Mouse (Mus musculus): ENCODE data around the gene Cd70.

Gene Cd70

DNA sequence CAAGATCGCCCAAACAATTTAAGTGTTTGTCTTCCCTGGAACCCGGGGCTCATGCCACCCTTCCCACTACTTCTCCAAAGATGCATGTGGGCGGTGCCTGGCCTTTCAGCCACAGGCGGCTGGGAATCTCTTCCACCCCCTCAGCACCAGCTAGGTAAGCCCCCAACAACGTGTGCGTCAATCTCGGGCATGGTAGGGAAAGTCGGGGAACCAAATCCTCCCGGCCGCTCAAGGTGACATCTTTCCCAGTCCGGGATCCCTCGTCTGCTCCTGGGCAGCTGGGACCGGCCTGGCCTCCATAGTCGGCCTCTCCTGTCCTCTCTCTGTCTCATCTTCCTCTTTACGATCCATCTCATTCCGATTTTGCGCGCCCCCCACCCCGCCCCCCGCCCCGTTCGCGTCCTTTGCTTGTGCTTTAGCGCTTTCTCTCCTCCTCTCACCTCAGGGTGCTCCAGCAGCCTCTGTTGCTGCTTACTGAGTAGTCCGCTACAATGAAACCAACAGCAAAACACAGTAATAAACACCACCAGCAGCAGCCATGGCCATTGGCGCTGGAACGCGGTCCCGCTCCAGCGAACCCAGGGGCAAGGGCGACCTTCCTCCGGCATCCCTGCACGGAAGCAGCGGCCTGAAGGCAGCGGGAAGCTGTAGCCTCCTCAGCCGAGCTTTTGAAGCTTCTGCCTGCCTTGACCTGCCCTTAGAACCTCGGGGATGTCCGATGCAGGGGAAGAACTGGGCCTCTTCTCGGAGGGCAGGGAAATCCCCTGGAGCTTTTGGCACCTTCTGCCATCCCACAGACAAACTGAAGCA is at the start of gene Cd70:
Gene Cd70, minus strand, starts transcription at position 784 of the 810 bp plus-strand sequence.
- in situ Hi-C loops (cut with MseI, MboI): no loop called here

DNA sequence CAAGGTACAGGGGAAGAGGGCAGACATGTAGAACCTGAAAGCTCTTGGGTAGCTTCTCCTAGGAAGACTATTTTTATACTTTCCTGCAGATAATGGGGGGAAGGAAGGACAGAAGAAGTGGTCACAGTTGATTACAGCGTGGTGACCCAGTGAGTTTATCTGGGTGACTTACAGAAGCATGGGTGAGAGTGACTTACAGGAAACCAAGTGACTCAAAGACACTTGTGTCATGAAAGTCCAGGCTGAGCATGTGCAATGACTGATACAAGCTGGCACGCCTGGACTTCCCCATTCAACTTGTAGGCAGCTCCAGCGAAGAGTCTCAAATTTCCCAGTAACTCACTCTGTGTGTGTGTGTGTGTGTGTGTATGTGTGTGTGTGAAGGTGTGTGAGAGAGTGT is 48.7 kb upstream of the Cd70 start:
- in situ Hi-C loops (cut with MseI, MboI): no loop called here

DNA sequence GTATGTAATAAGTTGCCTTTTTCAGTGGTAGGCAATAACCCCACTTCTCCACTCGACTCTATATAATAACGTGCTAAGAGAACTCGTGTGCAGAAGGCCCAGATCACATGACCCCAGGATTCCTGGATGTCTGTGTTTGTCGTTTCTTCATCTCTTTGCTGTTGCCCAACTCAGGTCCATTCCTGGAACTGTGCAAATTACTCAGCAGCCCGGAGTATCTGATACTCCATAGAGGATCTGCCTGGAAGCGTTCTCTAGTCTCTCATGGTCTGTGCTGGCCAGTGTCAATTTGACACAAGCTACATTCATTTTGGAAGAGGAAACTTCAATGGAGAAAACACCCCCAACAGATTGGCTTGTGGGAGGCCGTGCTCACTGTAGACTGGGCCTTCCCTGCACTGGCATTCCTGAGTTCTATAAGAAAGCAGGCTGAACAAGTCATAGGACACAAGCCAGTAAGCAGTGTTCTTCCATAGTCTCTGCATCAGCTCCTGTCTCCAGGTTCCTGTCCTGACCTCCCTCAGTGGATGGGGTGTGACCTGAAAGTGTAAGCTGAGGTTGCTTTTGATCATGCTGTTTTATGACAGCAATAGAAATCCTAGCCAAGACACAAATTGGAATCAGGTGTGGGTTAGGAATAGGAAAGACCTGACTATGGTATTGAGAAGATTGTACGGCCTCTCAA is 45.9 kb upstream of the Cd70 start:
- in situ Hi-C loops (cut with MseI, MboI): no loop called here

DNA sequence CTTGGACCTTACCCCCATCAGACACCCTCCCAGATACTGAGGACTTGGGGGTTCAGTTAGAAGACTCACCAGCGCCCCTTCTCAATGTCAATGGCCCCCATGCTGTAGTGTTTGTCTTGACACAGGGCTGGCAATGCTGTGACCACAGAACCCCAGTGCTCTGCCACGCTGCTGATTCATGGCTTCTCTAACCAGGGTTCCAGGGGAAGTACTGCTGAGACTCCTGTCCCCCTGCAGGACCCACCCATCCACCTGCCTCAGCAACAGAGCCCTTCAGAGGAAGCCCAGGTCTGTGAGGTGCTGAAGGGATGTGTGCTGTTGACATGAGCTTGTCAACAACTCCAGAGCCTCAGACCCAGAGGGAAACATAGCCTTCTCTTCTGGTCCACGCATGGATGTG is 45.2 kb upstream of the Cd70 start:
- in situ Hi-C loops (cut with MseI, MboI): no loop called here

DNA sequence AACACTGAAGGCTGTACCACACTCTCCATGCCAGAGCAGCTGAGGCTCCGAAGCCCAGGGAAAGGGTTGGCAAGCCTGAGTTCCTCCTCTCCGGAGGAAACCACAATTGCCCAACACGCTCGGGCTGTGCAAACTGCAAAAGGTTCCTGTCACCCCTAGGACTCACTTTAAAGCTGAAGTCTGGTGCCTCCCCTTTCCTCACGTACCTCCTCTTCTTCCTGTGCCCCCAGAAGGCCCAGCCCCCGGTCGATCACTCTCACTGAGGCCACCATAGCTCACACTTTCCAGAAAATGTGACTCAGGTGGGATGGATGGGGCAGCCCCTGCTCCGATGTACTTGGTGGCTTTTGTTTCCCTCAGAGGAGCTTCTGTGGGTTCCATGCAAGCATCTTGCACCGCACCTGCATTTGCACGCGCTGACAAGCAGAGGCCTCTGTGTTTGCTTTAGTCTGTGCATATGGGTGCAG is 44.5 kb upstream of the Cd70 start, which contains the start of gene Tnfsf14:
Gene Tnfsf14, minus strand, starts transcription at position 137 of the 467 bp plus-strand sequence.
- in situ Hi-C loops (cut with MseI, MboI): no loop called here

DNA sequence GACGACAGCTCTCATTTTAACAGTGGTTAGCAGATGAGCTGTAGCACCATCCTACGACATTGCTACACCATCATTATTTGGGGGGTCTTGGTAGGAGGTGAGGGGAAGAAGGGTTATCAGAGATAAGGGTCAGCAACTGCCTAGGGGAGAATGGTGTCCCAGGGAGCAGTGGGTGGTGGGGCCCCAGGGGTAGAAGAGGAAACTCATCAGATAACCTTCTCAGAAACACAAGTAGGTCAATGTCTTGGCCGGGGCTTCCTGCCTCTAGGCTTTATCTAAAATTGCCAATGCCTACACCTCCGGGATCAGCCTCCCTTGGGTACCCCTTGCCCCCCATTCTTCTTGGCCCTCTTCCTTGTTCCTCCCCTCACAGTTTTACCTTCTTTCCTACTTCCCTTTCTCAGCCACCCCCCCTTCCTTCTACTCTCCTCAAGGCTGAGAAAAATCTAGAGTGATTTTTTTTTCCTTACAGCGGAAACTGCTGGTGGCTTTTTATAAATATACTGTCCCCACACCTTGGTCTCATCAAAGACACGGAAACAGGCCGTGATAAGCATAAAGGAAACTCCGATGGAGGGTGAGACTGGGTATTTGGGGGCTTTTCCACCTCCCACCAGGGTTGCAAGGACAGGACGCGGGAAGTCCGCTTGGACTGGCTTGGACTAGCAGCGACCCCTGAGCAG is 39.1 kb upstream of the Cd70 start:
- in situ Hi-C loops (cut with MseI, MboI): no loop called here

DNA sequence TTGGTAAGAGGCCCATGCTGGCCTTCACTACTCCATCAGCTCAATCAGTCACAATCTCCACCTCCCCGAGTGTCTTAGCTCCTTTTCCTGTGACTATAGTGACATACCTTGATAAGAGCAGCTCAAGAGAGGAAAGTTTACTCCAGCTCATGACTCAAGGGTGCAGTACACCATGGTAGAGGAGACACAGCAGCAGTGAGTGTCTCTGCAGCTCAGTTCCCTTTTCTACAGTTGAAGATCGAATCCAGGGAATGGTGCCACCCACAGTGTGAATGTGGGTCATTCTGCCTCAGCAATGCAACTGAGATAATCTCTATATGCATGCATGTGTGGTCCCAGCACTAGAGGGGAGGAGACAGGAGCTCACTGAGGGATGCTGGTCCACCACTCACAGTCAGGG is 36.1 kb upstream of the Cd70 start:
- in situ Hi-C loops (cut with MseI, MboI): no loop called here

DNA sequence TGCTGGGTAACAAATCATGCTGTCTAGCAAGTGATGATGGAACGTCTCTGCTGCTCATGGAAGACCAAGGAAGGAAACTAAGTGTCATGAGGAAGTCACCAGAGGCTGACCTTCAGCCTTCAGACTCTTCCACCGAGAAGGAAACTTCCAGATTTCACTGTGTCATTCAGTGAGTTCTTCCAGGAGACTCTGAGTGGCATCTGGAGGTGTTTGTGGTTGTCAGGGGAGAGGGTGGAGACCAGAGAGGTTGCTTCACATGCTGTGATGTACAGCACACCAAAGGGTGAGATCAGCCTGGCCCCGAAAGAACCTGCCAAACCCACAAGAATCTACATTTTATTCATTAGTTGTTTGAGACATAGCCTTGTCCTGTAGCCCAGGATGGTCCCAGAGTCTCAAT is 33.3 kb upstream of the Cd70 start:
- in situ Hi-C loops (cut with MseI, MboI): no loop called here

DNA sequence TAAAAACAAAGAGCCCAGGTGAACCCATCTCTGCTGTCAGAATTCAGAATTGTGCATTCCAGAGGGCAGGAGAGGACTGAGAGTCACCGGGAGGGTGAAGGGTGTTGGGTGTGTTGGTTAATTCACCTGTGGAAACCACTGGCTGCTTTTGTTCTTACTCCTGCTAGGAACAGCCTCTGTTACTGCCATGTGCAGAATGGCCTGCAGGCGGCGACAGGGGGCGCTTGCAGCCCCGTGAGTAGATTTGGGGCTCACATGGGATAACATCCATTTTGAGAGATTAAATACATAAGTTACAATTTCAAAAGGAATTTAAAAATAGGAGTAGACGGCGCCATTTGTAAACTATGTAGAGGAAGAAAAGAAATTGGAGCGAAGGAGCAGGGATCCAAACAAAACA is 30.8 kb upstream of the Cd70 start:
- in situ Hi-C loops (cut with MseI, MboI): no loop called here

DNA sequence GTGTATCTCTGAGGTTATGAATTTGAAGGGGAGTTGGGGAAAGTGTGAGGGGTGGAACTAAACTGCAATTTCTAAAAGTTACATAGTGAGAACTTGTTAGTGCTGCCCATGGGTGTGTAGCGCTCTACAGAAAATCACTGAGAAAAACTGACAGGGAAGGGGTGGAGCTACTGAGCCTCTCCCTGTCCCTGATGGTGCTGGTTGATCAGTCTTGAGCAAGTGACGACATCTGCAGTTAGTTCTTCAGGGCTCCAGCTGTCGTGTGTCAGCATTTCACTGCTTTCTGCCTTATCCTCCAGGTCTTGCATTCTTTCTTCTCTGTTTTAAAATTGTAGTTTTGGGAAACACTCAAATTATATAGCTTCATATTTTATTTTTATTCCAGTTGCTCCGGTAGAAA is 23.8 kb upstream of the Cd70 start:
- in situ Hi-C loops (cut with MseI, MboI): no loop called here

DNA sequence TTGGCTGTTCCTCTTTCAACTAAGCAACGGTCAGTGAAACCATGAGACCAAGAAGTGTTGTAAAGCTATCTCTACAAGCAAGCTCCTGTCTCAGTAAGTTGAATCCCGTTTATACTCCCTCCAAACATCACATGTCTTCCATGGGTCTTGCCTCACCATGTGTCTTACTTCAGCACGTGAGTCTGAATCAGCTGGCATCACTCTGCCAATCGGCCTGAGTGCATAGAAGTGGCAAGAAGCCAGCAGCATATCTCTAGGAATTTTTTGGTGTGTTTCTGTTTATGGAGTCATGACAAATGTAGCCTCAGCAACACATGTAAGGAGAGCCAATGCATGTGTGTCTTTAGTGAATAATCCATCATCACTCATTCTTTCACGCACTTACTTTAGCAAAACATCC is 22.8 kb upstream of the Cd70 start:
- in situ Hi-C loops (cut with MseI, MboI): no loop called here

DNA sequence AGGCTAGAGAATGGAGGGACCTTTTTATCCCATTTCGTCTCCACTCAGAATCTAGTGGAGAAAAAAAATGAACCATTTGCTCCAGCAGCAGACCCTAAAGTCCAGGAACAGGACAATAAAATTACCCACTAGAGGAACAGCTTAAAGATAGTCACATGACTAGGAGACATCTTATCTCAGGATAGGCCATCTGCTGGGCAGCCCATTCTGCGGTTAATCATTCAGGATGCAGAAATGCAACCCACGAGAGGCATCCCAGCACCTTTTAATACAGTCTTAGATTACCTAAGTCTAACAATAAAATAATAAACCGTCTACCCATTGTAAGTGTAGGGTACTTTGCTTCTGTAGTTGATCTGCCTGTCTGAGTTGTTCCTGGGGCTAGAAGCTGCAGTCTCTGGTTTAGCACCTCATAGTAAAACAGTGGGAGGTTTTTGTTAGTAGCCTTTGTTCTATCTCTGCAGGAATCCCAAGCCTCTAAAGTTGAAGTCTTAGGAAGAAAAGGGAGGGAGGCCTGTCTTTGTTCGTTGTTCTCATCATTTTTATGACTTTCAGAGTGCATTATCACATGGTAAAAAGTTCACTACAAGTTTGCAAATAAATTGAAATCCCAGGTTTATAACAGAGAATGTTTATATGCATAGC is 21.2 kb upstream of the Cd70 start:
- in situ Hi-C loops (cut with MseI, MboI): no loop called here

DNA sequence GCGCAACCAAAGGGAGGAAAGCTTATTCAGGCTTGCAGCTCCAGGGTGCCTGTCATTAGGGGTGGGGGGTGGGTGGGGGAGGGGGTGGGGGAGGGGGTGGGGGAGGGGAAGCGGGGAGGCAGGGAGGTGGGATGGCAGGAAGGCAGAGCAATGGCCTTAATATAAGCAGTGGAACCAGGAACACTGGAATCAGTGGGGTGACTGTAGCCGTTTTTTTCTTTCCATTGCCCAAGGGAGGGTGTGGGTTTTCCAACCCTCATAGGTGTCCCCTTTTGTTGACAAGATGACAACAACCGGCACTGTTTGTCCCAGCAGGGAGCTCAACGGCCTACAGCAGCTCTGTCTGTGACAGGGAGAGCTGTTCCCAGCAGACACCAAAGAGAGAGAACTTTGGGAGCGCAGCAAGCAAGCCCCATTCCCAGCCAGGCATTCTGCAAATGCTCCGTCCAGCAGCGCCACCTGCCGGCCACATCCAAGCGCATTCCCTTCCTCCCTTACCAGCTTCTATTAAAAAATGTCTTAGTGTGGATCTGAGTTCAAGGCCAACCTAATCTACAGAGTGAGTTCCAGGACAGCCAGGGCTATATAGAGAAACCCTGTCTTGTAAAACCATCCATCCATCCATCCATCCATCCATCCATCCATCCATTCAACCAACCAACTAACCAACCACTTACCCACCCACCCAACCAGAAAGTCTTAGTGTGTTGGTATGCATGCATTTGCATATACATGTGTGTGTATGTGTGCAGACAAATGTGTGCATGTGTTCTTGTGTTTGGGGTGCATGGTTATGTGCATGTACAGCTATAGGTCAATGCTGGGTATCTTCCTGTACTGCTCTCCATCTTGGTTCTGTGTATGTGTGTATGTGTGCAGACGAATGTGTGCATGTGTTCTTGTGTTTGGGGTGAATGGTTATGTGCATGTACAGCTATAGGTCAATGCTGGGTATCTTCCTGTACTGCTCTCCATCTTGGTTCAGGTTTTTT is 17.5 kb upstream of the Cd70 start:
- in situ Hi-C loops (cut with MseI, MboI): loop anchor here (10.0 kb wide), 1 partner anchor 72 kb away; no protein-coding TSS in a partner anchor

DNA sequence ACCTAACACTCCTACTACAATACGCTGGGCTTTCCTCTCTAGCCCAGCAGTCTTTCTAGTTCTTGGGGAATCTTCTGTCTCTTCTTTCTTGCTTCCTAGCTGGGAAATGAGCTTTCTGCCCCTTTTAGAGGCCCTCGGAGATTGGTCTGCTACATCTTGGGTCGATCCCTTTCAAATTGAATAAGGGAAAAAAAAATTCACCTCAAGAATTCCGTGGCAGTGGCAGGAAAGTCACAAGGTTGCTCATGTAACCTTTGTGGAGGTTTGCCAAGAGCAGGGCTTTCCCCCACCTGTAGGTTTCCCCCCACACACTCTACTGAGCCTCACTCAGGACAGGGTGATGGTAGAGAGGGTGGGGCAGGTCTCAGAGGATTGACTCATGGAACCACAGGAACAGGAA is 4.2 kb upstream of the Cd70 start:
- in situ Hi-C loops (cut with MseI, MboI): no loop called here

DNA sequence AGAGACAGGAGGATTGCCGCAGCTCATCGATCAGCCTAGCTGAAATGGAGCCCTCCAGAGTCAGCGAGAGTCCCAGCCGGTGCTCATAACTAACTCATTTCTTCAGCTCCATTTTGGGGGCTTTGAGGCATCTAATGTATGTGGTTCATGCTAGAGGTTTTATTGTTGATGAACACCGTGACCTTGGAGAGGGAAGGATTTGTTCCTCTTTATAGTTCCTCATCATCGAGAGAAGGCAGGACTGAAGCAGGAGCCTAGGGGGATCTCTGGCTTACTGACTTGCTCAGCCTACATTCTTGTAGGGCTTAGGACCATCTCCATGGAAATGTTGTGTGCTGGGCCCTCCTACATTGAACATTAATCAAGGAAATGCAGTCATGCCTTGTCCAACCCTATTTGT is 3.4 kb upstream of the Cd70 start:
- in situ Hi-C loops (cut with MseI, MboI): no loop called here

DNA sequence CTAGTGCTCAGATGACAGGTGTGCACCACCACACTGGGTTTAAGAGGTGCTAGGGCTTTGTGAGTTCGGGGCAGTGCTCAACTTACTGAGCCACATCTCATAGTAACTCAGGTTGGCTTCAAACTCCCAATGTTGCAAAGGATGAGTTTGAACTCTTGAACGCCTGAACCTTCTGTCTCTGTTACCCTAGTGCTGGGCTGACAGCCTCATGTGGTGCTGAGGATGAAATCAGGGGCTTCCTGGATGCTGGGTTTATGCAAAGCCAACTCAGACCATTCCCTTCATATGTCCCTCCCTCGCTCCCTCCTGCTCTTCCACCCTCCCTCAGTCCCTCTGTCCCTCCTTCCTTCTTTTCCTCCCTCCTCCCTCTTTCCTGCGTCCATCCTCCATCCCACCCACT is 1.2 kb downstream of the Cd70 start:
- in situ Hi-C loops (cut with MseI, MboI): no loop called here

DNA sequence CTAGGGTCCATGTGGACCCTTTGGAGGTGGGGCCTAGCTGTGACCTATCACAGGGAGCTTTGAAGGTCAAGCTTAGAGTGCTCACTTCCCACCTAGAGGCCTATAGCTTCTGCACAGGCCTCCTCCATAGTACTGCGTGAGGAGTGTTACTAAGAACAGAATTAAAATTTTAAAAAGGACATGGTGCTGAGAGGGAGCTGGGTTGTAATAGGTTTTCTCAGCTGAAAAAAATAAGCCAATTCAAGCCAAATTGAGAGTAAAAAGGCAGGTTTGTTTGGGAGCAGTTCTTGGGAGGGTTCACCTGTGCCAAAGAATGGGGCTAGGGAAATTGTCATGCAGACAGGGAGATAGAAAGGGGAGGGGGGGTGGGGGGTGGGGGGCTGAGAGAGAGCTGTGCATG is 4.5 kb downstream of the Cd70 start:
- in situ Hi-C loops (cut with MseI, MboI): no loop called here

DNA sequence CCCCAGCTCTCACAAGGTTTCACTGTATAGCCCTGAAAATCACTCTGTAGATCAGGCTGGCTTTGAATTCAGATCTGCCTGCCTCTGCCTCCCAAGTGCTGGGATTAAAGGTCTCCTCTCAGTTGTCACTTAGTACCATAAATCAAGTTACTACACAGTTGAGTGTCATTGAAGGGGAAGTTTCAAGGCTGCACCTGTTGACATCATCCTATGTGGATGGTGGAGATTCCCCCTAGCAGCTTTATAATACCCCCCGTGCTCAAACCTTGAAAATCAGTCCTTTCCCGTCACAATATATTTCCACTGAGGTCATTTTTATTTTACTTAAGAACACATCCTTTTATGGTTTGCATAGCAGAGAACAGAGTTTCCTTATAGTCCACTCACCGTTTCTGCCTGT is 5.9 kb downstream of the Cd70 start:
- in situ Hi-C loops (cut with MseI, MboI): no loop called here

DNA sequence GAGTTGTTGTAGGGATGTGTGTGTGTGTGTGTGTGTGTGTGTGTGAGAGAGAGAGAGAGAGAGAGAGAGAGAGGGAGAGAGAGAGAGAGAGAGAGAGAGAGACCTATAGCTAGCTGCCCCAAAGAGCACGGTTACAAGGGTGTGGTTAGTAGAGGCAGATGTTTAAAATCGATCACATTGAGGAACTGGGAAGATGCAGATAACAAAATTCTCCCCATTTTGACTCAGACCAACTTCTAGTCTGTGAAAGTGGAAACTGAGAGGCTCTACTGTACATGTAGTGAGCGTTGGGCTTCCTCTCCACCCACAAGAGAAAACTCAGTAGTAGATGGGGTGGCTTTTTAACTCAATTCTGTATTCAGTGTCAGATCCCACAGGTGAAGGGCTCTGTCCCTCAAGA is 9.9 kb downstream of the Cd70 start:
- in situ Hi-C loops (cut with MseI, MboI): no loop called here

DNA sequence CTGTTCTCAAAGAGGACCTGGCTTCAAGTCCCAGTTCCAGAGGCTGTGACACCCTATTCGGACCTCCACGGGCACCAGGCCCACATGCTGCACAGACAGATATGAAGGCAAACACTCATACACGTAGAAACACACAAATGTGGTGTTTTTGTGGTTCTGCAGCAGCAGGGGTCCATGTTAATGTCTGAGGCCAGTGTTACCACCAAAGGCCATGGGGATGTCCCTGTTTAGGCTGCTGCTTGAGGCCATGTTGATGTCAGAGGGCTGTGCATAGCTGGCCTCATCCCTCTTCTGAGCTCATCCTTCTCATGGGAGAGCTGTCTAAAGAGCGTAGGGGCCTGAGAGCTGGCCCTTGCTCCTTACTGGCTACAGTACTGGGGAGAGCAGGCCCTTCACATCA is 10.9 kb downstream of the Cd70 start:
- in situ Hi-C loops (cut with MseI, MboI): no loop called here

DNA sequence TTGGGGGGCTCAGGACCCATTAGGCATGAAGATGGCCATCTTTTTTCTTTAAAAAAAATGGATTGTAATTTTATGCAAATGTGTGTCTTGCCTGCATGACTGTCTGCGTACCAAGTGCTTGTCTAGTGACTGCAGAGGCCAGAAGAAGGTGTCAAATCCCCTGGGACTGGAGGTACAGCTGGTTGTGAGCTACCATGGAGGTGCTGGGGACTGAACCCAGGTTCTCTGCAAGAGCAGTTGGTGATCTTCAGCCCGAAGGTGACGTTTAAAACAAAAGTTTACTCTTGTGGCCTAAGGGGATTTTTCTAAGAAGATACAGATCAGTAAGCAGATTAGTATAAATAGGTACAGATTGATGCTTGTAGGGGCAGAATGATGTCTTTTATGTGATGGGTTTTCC is 13.9 kb downstream of the Cd70 start:
- in situ Hi-C loops (cut with MseI, MboI): no loop called here

All from mouse trophoblast stem cell (cell line).